Mouse (Mus musculus) T-cell, adult 2 months (primary cell): ENCODE measurements around the gene Med16.

Source experiments
- DNase-seq: peaks from one replicate; pipeline ENCODE4 v3.0.0; 2022; ENCODE audit warnings: low spot score

Gene Med16

DNA sequence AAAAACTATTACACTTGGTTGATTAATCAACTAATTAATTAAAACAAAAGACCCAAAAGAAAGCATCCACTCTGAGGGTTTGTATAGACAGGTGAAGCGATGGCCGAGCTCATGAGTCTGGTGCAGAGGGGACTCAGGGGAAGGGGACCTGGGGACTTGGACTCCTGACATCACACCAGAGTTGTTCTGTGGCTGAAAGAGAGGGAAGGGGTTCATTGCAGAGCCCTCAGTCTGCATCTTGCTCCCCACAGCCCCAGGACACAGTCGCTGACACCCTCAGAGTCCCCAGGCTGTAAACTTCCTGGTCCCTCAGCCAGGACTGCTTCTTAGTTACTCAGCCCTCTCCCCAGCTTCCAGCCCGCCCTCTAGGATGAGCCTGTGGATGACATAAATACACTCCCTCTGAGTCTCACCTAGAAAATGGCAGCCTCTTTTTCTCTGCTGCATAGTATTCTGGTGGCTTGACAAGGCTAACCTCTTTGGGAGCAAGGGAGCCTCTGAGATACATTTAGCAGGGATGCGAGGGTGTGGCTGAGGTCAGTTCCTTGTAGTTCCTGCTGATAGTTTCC is 8.9 kb upstream of the Med16 start:
- no peak for DNase-seq

GRCm38 (mm10) chr10:79916808-79917531 is 8.2 kb upstream of the Med16 start, which contains the start of gene Kiss1r:
Gene Kiss1r (plus strand): TSS chr10:79916971.
- peak; percentile 73 for DNase-seq

GRCm38 (mm10) chr10:79916081-79916480 is 7.4 kb upstream of the Med16 start:
- DNase-seq: no peak

DNA sequence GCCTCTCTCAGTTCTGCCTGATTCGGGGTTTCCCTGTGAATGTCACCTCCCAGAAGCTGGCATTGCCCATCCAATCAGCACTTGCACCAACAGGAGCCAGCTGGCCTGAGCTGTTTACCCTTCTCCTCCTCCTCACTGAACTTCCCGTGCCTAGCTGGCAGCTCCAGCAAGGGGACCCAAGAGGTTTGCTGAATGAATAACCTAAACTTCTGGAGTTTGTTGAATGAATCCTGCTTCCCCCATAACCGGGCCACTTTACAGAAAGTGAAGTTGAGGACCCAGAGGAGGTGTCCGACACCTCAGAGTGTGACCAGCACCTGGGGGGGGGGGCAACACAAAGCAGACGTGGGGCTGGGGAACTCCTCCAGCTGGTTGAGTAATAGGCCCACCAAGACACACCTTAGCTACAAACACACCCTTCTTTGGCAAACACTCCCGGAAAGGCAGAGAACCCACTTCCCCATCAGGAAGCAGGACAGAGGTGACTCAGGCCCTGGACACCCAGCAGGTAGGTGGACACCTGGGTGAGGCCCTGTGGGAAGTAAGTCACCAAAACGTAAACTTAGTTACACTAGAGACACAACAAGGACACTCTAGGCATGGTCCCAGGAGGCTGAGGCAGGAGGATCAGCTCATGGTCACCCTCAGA is 6.3 kb upstream of the Med16 start:
- DNase-seq: no peak

GRCm38 (mm10) chr10:79914131-79914947 is 5.6 kb upstream of the Med16 start:
- no peak for DNase-seq

DNA sequence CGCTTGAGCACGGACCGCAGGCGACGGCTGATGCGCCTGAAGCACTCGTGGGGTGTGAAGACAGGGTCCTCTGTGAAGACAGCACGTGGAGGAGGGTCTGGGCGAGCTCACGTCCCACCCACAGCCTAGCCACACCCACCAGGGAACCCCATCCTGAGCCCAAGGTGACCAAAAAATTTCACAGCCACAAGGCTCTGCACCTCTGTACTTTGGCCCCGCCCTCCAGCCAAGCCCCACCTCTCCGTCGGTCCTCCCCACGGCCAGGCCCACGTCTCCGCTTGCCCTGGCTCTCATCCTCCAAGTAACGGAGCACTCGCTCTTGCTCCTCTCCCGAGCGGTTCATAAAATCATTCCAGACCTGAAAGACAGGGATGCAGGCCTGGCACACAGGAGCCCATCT is 3.7 kb upstream of the Med16 start:
- no peak for DNase-seq

DNA sequence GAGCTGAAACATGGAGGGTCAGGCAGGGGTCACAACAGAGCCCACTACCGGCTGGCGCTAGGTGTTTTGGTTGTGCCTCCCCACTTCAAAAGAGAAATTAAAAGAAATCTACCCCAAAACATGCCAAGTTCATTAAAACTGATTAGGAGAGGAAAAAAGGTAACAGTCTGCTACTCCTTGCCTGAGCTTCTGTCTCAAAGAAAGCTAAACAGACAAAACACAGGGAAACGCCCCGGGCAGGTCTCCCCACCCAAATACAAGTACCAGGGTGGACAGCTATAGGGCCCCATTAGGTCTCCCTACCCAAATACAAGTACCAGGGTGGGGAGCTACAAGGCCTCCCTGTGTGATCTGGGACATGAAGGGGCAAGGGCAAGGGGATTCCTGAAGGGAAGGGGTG is 1.8 kb upstream of the Med16 start, which contains the start of gene Gm26602:
Gene Gm26602, plus strand, starts transcription at position 301 of the 400 bp plus-strand sequence.
- no peak for DNase-seq

DNA sequence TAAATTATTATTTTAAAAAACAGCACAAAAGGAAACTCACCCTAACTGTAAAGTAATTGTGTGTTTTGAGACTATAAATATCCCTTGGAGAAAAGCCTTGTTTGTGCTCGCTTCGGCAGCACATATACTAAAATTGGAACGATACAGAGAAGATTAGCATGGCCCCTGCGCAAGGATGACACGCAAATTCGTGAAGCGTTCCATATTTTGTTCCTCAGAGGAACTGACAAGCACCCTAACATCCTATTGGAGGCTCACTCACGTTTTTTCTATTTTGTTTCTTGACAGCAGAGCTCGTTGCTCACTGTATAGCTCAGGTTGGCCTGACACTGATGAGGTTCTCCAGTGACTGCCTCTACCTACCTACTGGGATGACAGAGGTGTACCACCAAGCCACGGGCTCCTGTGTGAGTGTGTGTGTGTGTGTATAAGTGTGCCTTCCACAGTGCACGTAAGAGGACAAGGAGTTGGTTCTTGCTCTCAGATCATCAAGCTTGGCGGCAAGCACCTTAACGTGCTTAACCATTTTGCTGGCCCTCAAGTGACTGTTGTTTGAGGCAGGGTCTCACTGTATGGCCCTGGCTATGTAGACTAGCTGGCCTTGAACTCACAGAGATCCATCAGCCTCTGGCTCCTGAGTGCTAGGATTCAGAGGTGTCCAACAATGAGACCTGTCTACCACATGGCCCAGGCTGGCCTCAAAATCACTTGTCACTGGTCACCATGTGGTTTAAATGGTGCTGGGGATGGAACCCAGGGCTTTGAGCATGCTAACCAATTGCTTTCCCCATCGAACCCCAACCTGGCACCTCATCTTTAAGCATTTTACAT is 584 bp upstream of the Med16 start:
- peak; percentile 45 for DNase-seq

GRCm38 (mm10) chr10:79907415-79907814 is 1.3 kb downstream of the Med16 start:
- no peak for DNase-seq

DNA sequence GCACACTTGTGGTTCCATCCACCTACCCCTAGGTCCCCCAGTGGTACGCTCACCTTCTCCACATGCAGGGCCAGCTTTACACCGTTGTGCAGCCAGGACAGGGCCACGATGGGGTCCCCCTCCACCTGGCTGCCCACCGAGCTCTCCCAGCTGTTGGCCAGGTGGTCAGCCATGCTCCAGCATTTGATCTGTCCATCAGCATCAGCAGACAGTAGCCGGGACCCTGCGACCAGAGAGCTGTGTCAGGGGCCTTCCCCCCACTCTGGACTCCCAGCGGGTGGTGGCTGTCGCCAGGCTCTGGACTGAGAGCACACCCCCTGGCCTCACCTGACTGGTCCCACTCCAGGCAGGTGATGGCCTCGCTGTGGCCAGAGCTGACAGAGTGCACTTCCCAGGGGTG is 2.0 kb downstream of the Med16 start:
- DNase-seq: no peak

DNA sequence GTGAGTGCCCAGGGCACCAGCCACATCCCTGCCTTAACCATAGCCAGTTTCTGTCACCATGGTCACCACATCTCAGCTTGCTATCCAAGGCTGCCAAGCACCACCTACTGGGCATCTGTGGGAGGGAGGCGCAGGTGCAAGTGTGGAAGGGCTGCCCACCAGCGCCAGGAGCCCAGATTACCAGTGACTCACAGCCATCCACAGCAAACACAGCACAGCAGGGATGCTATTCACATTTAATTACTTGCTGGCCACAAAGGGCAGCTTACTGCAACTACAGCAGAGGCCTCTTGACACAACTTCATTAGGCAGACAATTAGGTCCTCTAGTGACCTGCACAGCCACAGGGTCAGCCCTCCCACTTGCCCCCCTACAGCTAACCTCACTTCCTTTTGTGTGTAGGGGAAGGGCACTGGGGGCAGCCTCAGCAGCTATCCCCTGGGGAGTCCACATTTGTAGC is 7.7 kb downstream of the Med16 start:
- no peak for DNase-seq

DNA sequence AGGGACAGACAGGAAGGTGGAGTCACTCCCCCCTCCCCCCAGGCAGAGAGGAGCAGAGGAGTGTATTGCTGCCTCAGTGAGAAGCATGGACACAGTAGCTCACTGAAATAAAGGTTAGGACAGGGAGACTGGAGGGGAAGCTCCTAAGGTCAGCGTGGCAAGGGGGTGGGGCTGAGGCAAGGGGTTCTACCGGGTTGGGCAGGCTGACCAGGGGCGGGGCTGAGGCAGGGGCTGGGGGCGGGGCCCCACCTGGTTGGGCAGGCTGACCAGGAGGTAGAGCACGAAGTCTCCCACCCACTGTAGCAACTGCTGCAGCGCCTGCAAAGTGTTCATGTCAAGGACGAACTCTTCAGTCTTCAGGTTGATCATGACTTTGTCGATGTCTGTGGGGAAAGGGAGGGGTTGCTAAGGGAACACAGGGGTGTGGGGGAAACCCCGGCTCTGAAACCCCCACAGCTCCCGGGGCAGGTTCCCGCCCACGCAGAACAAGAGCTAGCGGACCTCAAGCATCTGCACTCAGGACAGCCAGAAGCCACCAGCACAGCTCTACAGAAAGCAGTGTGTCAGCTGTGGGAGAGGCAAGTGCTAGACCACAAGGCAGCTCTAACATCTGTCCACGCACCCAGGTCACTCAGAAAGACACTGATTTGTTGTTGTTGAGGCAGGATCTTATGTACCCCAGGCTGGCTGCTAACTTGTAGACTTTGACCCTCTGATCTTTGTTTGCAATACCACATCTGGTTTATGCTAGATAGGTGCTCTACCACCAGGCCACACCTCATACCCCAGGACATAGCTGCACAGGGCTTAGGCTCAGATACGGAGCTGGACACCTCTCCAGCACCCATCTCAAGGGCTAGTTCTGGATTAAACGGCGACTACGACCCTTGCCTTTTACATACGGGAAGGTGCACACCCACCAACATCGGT is 11.1 kb downstream of the Med16 start:
- peak; percentile 49 for DNase-seq

- no peak for DNase-seq
Measured at GRCm38 (mm10) chr10:79896814-79897213, 11.9 kb downstream of the Med16 start.

GRCm38 (mm10) chr10:79896306-79896705 is 12.4 kb downstream of the Med16 start:
- no peak for DNase-seq

GRCm38 (mm10) chr10:79892451-79893118 is 16.1 kb downstream of the Med16 start:
- peak; percentile 83 for DNase-seq

- DNase-seq: no peak
Measured at GRCm38 (mm10) chr10:79890670-79891069, 18.1 kb downstream of the Med16 start, which contains the start of gene Cfd. Gene Cfd (plus strand): TSS chr10:79890853.

GRCm38 (mm10) chr10:79889386-79889785 is 19.3 kb downstream of the Med16 start:
- DNase-seq: no peak

DNA sequence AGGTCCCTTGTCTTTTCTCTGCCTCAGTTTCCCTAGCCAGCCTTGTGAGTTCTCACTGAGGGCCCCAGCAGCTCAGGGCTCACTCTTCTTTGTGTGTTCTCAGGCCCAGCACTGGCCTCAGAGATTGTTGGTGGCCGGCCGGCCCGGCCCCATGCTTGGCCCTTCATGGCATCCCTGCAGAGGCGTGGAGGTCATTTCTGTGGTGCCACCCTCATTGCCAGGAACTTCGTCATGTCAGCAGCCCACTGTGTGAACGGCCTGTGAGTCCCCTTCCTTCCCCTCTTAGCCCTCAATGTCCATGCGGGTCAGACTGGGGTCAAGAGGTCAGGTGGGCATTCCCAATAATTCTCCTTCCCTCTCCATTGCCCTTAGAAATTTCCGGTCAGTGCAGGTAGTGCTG is 22.1 kb downstream of the Med16 start:
- no peak for DNase-seq

DNA sequence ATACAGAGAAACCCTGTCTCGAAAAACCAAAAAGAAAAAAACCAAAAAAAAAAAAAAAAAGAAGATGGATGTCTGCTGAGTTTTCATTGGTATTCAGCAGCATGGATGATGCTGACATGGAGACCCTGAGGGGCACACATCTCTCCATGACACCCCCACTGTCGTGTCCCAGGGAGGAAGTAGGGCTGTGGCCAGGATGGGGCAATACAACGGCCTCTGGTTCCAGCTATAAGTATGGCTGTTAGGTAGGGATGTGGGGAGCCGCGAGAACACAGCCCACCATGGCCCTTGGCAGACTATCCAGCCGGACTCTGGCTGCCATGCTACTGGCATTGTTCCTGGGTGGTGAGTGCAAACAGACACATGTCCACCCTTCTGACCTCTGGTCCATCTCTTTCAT is 22.7 kb downstream of the Med16 start, which contains the start of gene Elane:
Gene Elane, plus strand, starts transcription at position 194 of the 400 bp plus-strand sequence.
- DNase-seq: no peak
